Mouse (Mus musculus) spleen, postnatal 10 days (tissue): ENCODE results near the gene Trp63.
"Not testable (repeated sequence)": the region's sequence is repeated elsewhere in the genome, so short reads cannot be mapped to it uniquely, and the experiment has no call there.

Experiments
- DNase-seq, 2 experiments: peaks; one replicate each; pipeline ENCODE4 v3.0.0; 2021 to 2022; ENCODE audit warnings: low spot score in 2 of 2

Trp63 gene

GRCm38 (mm10) chr16:25683531-25684248, at the start of gene Trp63:
Gene Trp63 (plus strand): TSS chr16:25683763.
- no peak for DNase-seq

- DNase-seq, result not testable (repeated sequence)
Measured at GRCm38 (mm10) chr16:25644716-25645115, 38.8 kb upstream of the Trp63 start.

- no peak for DNase-seq
Measured at GRCm38 (mm10) chr16:25660510-25661235, 22.9 kb upstream of the Trp63 start.

- no peak for DNase-seq
Measured at GRCm38 (mm10) chr16:25663116-25663515, 20.4 kb upstream of the Trp63 start.

GRCm38 (mm10) chr16:25673861-25674440, 9.6 kb upstream of the Trp63 start:
- no peak for DNase-seq

GRCm38 (mm10) chr16:25680369-25680768, 3.2 kb upstream of the Trp63 start:
- DNase-seq, result no peak

GRCm38 (mm10) chr16:25682533-25682932, 1.0 kb upstream of the Trp63 start:
- no peak for DNase-seq

- DNase-seq, result no peak
Measured at GRCm38 (mm10) chr16:25684572-25684971, 1.0 kb downstream of the Trp63 start.

GRCm38 (mm10) chr16:25690612-25691011, 7.0 kb downstream of the Trp63 start:
- DNase-seq, result no peak

- no peak for DNase-seq
Measured at GRCm38 (mm10) chr16:25701252-25701651, 17.7 kb downstream of the Trp63 start.

- DNase-seq, result no peak
Measured at GRCm38 (mm10) chr16:25706260-25706659, 22.7 kb downstream of the Trp63 start.

GRCm38 (mm10) chr16:25715790-25716189, 32.2 kb downstream of the Trp63 start:
- no peak for DNase-seq

GRCm38 (mm10) chr16:25723131-25723530, 39.6 kb downstream of the Trp63 start:
- no peak for DNase-seq

GRCm38 (mm10) chr16:25727001-25727400, 43.4 kb downstream of the Trp63 start:
- DNase-seq, result no peak

GRCm38 (mm10) chr16:25727957-25728506, 44.5 kb downstream of the Trp63 start:
- no peak for DNase-seq

GRCm38 (mm10) chr16:25736912-25737311, 53.3 kb downstream of the Trp63 start:
- DNase-seq, result no peak

GRCm38 (mm10) chr16:25737623-25738050, 54.1 kb downstream of the Trp63 start:
- DNase-seq, result no peak

- DNase-seq, result no peak
Measured at GRCm38 (mm10) chr16:25746807-25747206, 63.2 kb downstream of the Trp63 start.

GRCm38 (mm10) chr16:25751866-25752265, 68.3 kb downstream of the Trp63 start:
- no peak for DNase-seq

GRCm38 (mm10) chr16:25758108-25758507, 74.5 kb downstream of the Trp63 start:
- DNase-seq, result no peak

GRCm38 (mm10) chr16:25765549-25765948, 82.0 kb downstream of the Trp63 start:
- no peak for DNase-seq

GRCm38 (mm10) chr16:25774611-25775010, 91.0 kb downstream of the Trp63 start:
- no peak for DNase-seq
